Mouse (Mus musculus) adrenal gland, postnatal 36 days (tissue): ENCODE measurements around the gene Gm3269. TPM values are rescaled to one million over a fixed set of nuclear protein-coding genes. Genes with fewer than 3 reads are reported as not detected.
"Not testable (repeated sequence)": the region's sequence is repeated elsewhere in the genome, so short reads cannot be mapped to it uniquely, and the experiment has no call there.

Experiments used
- DNase-seq, 2 experiments: peaks; one replicate each; pipeline ENCODE4 v3.0.0; 2021; ENCODE audit warnings: mixed read lengths in 1 of 2
- long read RNA-seq, 2 experiments: library from polyadenylated mRNA; stranded (forward); transcript quantifications; one replicate each; pipeline ENCODE4 v2.0.0; 2021; ENCODE audit warnings: borderline sequencing depth in 2 of 2
- total RNA-seq, 2 experiments: library from RNA; stranded (reverse); gene quantifications; 2 replicates each; pipeline ENCODE4 v1.2.3; 2021

Gm3269 gene
- not detected for total RNA-seq
- long read RNA-seq, experiment 1 = 0 reads
- long read RNA-seq, experiment 2 = 0 reads

- DNase-seq = not testable (repeated sequence)
Observed at GRCm38 (mm10) chr14:4837806-4838205, at the start of gene Gm3269. Gm3269 (plus strand) TSS chr14:4838106.

GRCm38 (mm10) chr14:4806421-4806820 lies 31.5 kb upstream of the Gm3269 start:
- peak in 1 of 2 experiments; percentile 0 for DNase-seq

- not testable (repeated sequence) for DNase-seq
Observed at GRCm38 (mm10) chr14:4821950-4822349, 16.0 kb upstream of the Gm3269 start.

GRCm38 (mm10) chr14:4855299-4855980 lies 17.5 kb downstream of the Gm3269 start, which contains the start of gene Gm3264:
Gm3264 (plus strand) TSS chr14:4855576.
- not testable (repeated sequence) for DNase-seq

- not testable (repeated sequence) for DNase-seq
Observed at GRCm38 (mm10) chr14:4892116-4892515, 54.2 kb downstream of the Gm3269 start, which contains the start of gene Gm3278. Gm3278 (plus strand) TSS chr14:4892416.

Other genes starting within 250 kb of the Gm3269 start
- gene Gm8159, start 205.8 kb upstream of the Gm3269 start, total RNA-seq = under 1 TPM in 1 of 2 experiments, not detected in 1; 0.17 TPM
- not detected for gene Gm3239, start 173.9 kb upstream of the Gm3269 start, total RNA-seq
- not detected for gene Gm7876, start 128.9 kb upstream of the Gm3269 start, total RNA-seq
- gene Gm3252, start 111.3 kb upstream of the Gm3269 start, total RNA-seq = not detected
- not detected for gene Gm9602, start 61.8 kb upstream of the Gm3269 start, total RNA-seq
- gene Gm3264, start 17.5 kb downstream of the Gm3269 start, total RNA-seq = under 1 TPM in 1 of 2 experiments, not detected in 1; 0.59 TPM
- not detected for gene Gm3278, start 54.3 kb downstream of the Gm3269 start, total RNA-seq
- gene Gm8297, start 145.8 kb downstream of the Gm3269 start, total RNA-seq = not detected
- gene Gm3298, start 177.8 kb downstream of the Gm3269 start, total RNA-seq = not detected
- gene 4930555G01Rik, start 212.5 kb downstream of the Gm3269 start, total RNA-seq = not detected
- gene Gm8281, start 232.9 kb downstream of the Gm3269 start, total RNA-seq = not detected